Mouse (Mus musculus) right cerebral cortex, postnatal 25 days (tissue): ENCODE data around the gene Bet1.
A peak's percentile ranks its signal among the peaks of the same experiment; 100 is the strongest.

Source experiments
- DNase-seq: peaks from one replicate; pipeline ENCODE4 v3.0.0; 2022

Gene Bet1

DNA sequence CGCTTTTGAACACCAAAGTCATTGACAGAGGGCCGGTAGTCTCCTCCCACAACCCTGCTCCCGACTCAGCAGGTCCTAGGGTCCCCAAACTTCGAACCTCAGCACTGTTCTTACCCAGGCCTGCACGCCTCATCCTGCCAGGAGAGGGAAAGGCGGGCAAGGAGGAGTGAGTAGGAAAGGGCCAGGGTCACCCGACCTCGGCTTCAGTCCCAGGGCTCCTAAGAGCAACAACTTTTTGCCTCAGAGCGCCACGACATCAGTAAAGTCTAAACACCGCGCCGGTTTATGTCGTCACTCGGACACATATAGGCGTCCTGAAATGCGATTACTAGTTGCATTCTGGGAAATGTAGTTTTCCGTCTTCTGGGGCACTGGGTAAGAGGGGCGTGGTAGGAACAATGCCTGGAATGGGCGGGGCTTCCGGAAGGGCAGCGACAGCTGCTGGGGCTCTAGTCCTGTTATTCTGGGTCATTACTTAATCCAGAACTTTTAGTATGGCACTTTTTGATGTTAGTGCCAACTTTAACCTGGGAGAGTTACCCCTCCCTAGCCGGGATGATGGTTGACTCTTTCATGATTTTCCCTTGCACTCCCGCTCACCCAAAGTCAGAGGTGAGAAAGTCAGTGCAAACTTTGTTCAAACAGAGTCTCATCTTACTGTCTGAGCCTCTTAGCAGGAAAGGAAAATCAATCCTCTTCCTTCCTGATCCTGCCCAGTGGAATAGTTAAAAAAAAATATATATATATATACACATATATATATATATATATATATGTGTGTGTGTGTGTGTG, at the start of gene Bet1:
Gene Bet1 (minus strand): TSS at position 310 of the 792 bp plus-strand sequence.
- DNase-seq = peak; percentile 86

DNA sequence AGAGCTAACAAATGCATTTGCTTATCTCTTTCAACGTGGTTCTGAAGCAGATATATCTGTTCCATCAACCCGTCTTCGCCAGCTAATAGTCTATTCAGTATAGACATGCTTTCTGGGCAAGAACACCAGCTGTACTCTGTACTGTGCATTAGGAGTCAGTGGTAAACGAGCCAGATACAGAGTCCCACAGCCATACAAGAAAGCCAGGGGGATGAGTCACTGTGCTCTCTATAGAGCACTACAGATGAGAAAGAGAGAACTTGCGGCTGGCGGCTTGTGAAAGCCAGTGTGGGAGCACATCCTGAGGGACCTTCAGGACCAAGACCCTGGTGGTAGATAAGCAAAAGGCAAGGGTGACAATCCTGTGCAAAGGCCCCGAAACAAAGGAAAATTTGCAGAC, 45.5 kb upstream of the Bet1 start:
- no peak for DNase-seq

DNA sequence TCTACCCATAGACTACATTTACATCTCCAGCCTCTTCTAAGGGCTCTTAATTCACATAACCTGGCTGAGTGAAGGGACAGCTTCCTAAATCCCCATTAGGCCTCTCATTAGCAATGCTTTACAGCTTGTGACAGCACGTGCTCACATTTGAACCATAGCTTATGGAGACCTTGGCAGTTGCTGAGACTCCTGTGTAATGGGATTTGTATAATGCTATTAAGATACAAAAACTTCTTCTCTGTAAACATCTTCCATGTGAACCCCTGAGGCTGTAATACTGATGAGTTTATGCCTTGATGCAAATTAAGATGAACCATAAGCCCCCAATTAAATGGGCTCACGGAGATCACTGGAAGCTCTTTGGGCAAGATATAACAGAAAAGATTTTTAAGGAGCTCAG, 44.4 kb upstream of the Bet1 start:
- DNase-seq = no peak

DNA sequence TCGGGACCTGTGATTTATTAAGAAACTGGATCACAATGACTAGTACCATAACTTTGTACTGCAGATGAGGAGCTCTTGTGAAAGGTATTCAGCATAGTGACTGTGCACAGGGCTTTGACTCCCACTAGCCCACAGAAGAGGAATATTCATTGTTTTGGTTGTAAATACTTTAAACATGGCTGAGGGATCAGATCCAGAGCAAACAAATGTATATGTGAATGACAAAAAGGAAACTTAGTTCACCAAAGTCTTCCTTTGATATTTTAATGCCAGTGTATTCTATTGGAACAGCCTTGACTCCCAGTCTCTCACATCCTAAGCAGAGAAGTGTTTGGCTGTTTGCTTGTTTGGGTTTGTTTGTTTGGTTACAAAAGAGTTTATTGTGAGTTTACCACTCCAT, 31.8 kb upstream of the Bet1 start:
- no peak for DNase-seq

DNA sequence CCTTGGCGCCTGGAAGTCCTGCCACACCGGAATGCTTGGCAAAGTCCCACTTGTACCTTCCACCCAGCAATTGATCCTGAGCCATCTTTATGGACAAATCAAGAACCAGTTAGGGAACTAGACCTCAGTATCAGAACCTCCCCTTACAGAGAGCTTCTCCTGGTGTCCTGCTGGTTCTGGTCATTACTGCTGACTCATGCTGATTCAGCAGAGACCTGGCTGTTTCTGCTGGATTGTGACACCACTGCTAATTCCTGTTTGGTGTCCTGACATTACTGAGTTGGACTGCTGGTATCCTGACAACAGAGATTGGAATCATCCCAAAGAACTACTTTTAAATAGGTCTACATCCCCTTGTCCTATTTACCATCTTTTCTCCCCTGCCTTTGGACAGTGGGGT, 3.7 kb upstream of the Bet1 start:
- DNase-seq = no peak

DNA sequence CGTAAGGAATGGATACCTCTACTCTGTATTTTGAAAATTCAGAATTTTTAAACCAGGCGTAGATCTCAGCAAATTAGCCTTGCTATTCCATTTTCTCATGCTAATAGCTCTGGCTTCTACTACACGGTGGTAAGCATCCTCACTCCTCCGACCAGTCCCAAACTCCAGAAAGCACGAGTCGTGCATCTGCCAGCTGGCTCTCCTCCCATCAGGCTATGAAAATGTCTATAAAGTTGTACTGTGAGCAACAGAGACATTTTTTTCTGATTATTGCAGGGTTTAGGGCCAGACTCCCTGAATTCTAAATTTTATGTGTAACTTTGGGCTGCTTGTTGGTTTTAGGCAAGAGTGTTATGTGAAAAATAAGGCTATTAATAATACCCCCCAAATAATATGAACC, 14.5 kb downstream of the Bet1 start:
- no peak for DNase-seq

DNA sequence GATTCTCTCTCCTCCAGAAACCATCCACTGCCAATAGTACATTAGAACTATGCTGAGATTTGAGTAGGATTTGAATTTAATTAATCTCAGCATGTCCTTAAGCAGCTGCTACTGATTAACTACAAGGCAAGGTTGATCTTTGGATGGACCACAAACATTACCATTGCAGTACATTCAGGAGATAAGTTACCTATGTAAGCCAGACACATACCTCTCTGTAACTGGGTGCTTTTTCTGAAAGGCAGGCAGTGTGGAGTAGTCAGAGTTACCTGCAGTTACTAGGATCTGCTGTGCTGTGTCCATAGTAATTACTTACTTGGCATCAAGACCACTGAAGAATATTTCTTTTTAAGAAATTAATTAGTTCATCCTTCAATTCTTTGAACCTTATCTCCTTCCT, 17.1 kb downstream of the Bet1 start:
- no peak for DNase-seq

DNA sequence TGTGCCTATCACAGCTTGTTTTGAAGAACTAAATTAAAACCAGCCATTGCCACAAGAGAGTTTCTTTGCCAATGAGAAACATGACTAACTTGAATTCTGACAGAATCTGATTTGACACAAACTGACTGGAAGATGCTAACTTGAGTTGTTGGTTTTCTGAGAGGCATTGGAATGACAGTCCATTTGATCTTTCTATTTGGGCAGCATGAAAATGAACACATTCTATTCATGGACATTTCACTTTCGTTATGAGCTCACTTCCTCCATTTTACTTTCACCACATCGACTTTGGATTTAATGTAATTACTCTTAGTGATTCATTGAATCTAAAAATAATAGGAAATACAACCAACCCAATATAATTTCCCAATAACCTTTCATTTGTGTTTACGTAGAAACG, 32.4 kb downstream of the Bet1 start:
- DNase-seq = no peak

DNA sequence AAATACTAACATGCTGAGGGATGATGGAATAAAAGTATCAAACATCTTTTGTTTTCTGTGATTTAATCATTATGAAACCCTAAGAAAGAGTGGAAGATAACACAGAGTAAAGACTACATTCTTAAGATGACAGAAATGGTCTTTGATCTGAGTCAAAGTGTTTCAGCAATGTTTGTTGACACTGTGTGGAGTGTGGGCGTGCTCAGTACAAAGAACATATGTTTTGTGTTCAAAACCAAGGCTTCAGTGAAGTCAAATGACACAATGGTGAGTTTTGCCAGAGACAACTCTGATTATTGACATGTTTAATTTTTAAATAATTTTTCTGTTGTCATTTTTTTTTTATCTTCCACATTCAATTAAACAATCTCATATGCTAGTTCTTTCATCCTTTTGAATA, 33.9 kb downstream of the Bet1 start:
- DNase-seq = no peak

DNA sequence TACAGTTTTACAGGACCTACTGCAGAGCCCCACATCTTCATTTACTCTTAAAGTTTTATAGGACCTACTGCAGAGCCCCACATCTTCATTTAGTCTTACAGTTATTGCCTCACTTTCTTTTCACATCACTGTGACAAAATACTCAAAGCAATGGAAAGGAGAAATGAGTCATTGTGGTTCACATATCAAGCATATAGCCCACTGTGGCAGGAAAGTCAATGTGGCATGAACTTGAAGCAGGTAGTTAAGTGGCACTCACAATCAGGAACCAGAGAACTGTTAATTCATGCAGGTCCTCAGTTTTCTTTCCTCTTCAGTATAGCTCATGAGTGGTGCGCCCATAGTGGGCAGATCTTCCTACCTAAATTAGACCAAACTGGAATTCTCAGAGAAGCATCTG, 39.6 kb downstream of the Bet1 start:
- DNase-seq = no peak

DNA sequence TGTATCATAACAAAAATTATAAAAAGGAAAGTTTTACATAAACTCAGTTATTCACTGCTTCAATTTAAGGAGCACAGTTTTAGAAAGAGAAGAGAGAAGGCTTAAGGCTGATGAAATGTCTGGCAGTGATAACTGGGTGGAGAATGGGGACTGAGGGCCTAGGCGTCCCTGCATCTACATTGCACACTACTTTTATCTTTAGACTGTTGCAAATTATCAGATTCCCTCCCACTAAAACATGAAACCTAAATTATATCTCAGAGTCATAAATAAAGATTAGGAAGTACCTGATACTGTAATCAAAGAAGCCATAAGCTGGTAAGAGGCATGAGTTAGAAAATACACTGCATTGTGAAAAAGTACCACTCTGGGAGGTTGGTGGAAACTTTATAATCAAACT, 45.0 kb downstream of the Bet1 start:
- no peak for DNase-seq

DNA sequence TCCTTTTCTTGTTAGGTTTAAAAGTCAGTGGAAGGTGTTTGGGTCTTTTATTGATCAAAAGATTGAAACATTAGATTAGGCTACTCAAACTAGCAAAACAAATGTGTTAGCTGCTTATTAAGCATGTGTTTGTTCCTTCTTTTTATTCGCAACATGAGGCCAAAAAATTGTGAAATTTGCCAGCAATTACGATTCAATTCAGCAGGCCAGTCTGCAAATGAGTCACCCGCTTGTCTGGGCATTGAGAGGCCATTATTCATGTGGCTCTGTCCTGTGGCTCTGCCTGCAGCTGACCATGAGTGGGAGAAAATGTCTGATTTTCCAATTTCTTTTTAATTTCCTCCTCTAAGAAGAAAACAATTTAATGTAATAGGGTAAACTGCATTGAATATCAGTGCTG, 55.8 kb downstream of the Bet1 start:
- no peak for DNase-seq
